Mouse (Mus musculus) lung, postnatal 14 days (tissue): ENCODE data around the gene Bicdl1.

ENCODE experiments used
- DNase-seq: peaks from one replicate; pipeline ENCODE4 v3.0.0; 2021

Gene Bicdl1

GRCm38 (mm10) chr5:115622686-115623085 lies 108.7 kb downstream of the Bicdl1 start:
- no peak for DNase-seq

- no peak for DNase-seq
Measured at GRCm38 (mm10) chr5:115619690-115620089, 111.7 kb downstream of the Bicdl1 start.

GRCm38 (mm10) chr5:115614948-115615347 lies 116.5 kb downstream of the Bicdl1 start:
- DNase-seq, result peak; percentile 59

GRCm38 (mm10) chr5:115613332-115613731 lies 118.1 kb downstream of the Bicdl1 start:
- DNase-seq, result no peak

- no peak for DNase-seq
Measured at GRCm38 (mm10) chr5:115611566-115611965, 119.9 kb downstream of the Bicdl1 start.

- DNase-seq, result no peak
Measured at GRCm38 (mm10) chr5:115603561-115603960, 127.9 kb downstream of the Bicdl1 start.
